Mouse (Mus musculus) ES-Bruce4 (cell line): ENCODE measurements at regions not wholly inside any gene's neighbourhood (a gene's known extent, or its start where the extent isn't known, plus 50 kb on each side); places are given as distances from the start of the nearest gene placed in this dataset.

Experiments
- H3K27ac ChIP-seq: 2 replicates; pipeline ENCODE4 v1.5.1; 2012; ENCODE audit warnings: low read length, inconsistent platforms; ENCODE audit not compliant: insufficient read depth
- H3K27me3 ChIP-seq: 2 replicates; pipeline ENCODE4 v1.6.1; 2012; ENCODE audit warnings: mild to moderate bottlenecking, low read length, inconsistent platforms; ENCODE audit not compliant: control insufficient read depth, poor library complexity, insufficient read depth, severe bottlenecking
- H3K36me3 ChIP-seq: 2 replicates; pipeline ENCODE4 v1.6.1; 2012; ENCODE audit warnings: inconsistent platforms, mild to moderate bottlenecking, low read length, moderate library complexity; ENCODE audit not compliant: control insufficient read depth, poor library complexity, insufficient read depth, severe bottlenecking
- H3K4me1 ChIP-seq: one replicate; pipeline ENCODE4 v1.8.1; 2011; ENCODE audit warnings: low read length; ENCODE audit not compliant: control insufficient read depth, insufficient read depth
- H3K4me3 ChIP-seq: 2 replicates; pipeline ENCODE4 v1.5.1; 2011; ENCODE audit warnings: low read depth, mild to moderate bottlenecking, low read length
- H3K9ac ChIP-seq: 2 replicates; pipeline ENCODE4 v1.6.1; 2012; ENCODE audit warnings: low read depth, mild to moderate bottlenecking, inconsistent platforms; ENCODE audit not compliant: poor library complexity, severe bottlenecking
- H3K9me3 ChIP-seq: replicated peaks from 2 replicates; pipeline ENCODE4 v1.6.1; 2012; ENCODE audit warnings: mild to moderate bottlenecking, low read length, inconsistent platforms; ENCODE audit not compliant: control insufficient read depth, poor library complexity, insufficient read depth, severe bottlenecking
- CTCF ChIP-seq: IDR thresholded peaks from one replicate; pipeline ENCODE4 v1.8.1; 2011; ENCODE audit warnings: low read depth, low read length
- EP300 ChIP-seq: IDR thresholded peaks from 2 replicates; pipeline ENCODE4 v1.6.1; 2011; ENCODE audit warnings: low read depth, low read length; ENCODE audit not compliant: insufficient read depth
- POLR2A ChIP-seq: IDR thresholded peaks from one replicate; pipeline ENCODE4 v1.8.1; 2011; ENCODE audit warnings: low read length; ENCODE audit not compliant: insufficient read depth

DNA sequence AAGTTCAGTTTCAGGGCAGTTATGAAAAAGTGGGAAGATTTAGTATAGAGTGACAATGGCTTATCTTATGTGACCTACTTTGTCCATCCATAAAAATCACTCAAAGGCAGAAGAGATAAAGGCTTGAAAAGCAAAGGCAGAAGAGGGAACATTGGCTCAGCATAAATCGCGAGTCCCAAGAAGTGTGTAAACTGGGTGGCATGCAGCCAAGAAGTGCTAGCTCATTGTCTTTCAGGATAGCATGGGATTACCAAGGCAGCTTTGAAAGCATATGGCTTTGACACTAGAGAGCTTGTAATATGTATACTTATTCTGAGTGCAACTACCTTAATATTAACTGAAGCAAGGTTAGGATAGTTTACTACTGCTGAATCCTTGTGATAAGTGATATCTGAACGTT, 750.5 kb downstream of the Flrt2 start:
- Histone ChIP-seq H3K27ac (no peak overlapping the region), H3K4me3 (no peak overlapping the region), H3K4me1 (no peaks in the 10 kb centered on the region), H3K27me3 (no peaks in the 10 kb centered on the region), H3K9ac (no peak overlapping the region), H3K36me3 (no peaks in the 10 kb centered on the region), H3K9me3 (no peaks in the 10 kb centered on the region)
- TF ChIP-seq EP300: no peak
- TF ChIP-seq CTCF: no peak
- TF ChIP-seq POLR2A: no peak

- H3K27me3 ChIP-seq: no peaks in the 10 kb centered on the region
- TF ChIP-seq CTCF (no peak), EP300 (no peak), POLR2A (no peak)
- H3K4me3 ChIP-seq: no peak overlapping the region
- H3K4me1 ChIP-seq: no peaks in the 10 kb centered on the region
- no peaks in the 10 kb centered on the region for H3K36me3 ChIP-seq
- no peak overlapping the region for H3K9ac ChIP-seq
- no peak overlapping the region for H3K27ac ChIP-seq
- H3K9me3 ChIP-seq: no peaks in the 10 kb centered on the region
These were observed 761.3 kb downstream of the Flrt2 start for GRCm38 (mm10) chr12:96453374-96453773.

- no peaks in the 10 kb centered on the region for H3K4me1 ChIP-seq
- no peaks in the 10 kb centered on the region for H3K9me3 ChIP-seq
- no peaks in the 10 kb centered on the region for H3K36me3 ChIP-seq
- no peak overlapping the region for H3K4me3 ChIP-seq
- no peak overlapping the region for H3K9ac ChIP-seq
- H3K27me3 ChIP-seq: no peaks in the 10 kb centered on the region
- H3K27ac ChIP-seq: no peak overlapping the region
- TF ChIP-seq EP300: no peak
- no peak for TF ChIP-seq POLR2A
These were observed 784.3 kb downstream of the Flrt2 start for GRCm38 (mm10) chr12:96476344-96476743.

- Histone ChIP-seq H3K36me3 (no peaks in the 10 kb centered on the region), H3K27ac (no peak overlapping the region), H3K9me3 (no peaks in the 10 kb centered on the region), H3K27me3 (no peaks in the 10 kb centered on the region), H3K9ac (no peak overlapping the region), H3K4me3 (no peak overlapping the region), H3K4me1 (no peaks in the 10 kb centered on the region)
- TF ChIP-seq CTCF (no peak), EP300 (no peak), POLR2A (no peak)
These were observed 796.5 kb downstream of the Flrt2 start for GRCm38 (mm10) chr12:96488448-96488960.

DNA sequence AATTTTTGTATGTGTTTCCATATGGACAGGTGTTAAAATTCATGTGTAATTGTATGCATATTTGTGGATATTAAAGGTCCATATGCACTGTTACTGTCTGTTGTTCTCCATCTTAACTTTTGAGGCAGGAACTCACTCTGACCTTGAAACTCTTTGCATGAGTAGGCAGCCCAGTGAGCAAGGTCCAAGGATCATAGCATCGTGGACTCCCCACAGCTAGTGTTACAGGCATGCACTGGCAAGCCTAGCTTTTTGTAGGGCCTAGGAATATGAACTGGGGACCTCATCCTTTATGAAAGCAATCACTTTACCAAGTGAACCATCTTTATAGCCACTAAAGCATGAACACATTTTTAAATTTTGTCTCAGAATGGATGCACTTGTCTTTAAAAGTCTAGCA, 817.6 kb downstream of the Flrt2 start:
- TF ChIP-seq CTCF: no peak
- no peak for TF ChIP-seq POLR2A
- no peak for TF ChIP-seq EP300
- Histone ChIP-seq H3K9ac (no peak overlapping the region), H3K27me3 (no peaks in the 10 kb centered on the region; the same call in 1 of the 2 replicates), H3K9me3 (no peaks in the 10 kb centered on the region), H3K27ac (no peak overlapping the region), H3K4me3 (no peak overlapping the region), H3K4me1 (no peaks in the 10 kb centered on the region), H3K36me3 (no peaks in the 10 kb centered on the region)

GRCm38 (mm10) chr12:96558824-96559223, 866.8 kb downstream of the Flrt2 start:
- Histone ChIP-seq H3K4me3 (no peak overlapping the region), H3K9ac (no peak overlapping the region), H3K27me3 (no peaks in the 10 kb centered on the region), H3K4me1 (no peaks in the 10 kb centered on the region), H3K36me3 (no peaks in the 10 kb centered on the region), H3K9me3 (no peaks in the 10 kb centered on the region), H3K27ac (no peak overlapping the region)
- TF ChIP-seq CTCF (no peak), POLR2A (no peak), EP300 (no peak)
